In the genomic region with DNA sequence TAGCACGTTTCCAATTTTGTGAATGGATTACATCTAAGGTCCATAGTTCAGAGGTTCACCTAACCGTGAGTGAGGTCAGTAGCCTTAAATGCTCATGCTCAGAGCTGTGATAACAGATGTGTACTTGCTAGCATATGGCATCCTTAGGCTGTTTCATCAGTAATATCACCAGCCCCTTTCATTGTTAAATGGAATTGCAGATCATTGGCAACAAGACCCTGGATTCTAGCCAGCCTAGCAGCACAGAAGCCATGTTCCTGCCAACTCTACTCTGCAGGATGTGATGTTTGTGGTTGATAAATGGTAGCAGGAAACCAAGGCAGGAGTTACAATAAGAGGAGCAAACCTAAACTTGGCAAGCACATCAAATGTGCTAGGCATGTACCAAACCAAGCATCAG, we compare ENCODE assay signal across 10 mouse cellular contexts.
DNase-seq lines count a peak whose midpoint lies in the region; ATAC-seq and TF ChIP-seq lines count a peak whose summit lies in the region.
"Had no signal": no experiment of that assay in that cellular context is flagged by ENCODE, and none has a peak within 500 bp of the region (broad histone marks: within the 10 kb centered on the region; RNA-seq: fewer than 3 reads in every experiment).

No protein-coding gene starts in this region.

- no peak for TF ChIP-seq POLR2A in kidney, adult 2 months (IDR thresholded peaks at IDR 0.05; ENCODE audit: low read depth, low read length)

- TF ChIP-seq CTCF in kidney, adult 2 months (conservative IDR thresholded peaks at IDR 0.05; ENCODE audit: insufficient read depth, insufficient read length, low read depth, low read length), result no peak

- no peak overlapping the region for H3K9ac ChIP-seq in kidney, embryonic 16.5 days (replicated peaks; ENCODE audit: low read length)
- H3K9ac ChIP-seq in intestine, embryonic 15.5 days, result no peak overlapping the region

- no peak for ATAC-seq in kidney, embryonic 16.5 days (ENCODE audit: low FRiP score, low TSS enrichment)
- ATAC-seq in hematopoietic stem cell, adult 5-6 weeks (replicated peaks in 1 of 2; ENCODE audit: insufficient read depth in 1 of 2, low FRiP score in 2 of 2, low TSS enrichment in 1 of 2, low read depth in 1 of 2, poor library complexity in 2 of 2, severe bottlenecking in 2 of 2), result peak; percentile 98 to 99
- no peak for ATAC-seq in intestine, embryonic 15.5 days

- H3K27me3 ChIP-seq in kidney, adult 2 months (replicated peaks; ENCODE audit: control insufficient read depth, insufficient read depth, low read length), result no peaks in the 10 kb centered on the region
- no peaks in the 10 kb centered on the region for H3K27me3 ChIP-seq in kidney, embryonic 16.5 days (ENCODE audit: insufficient read depth, low read length)
- H3K27me3 ChIP-seq in intestine, embryonic 15.5 days (replicated peaks), result no peaks in the 10 kb centered on the region

- no peak overlapping the region for H3K27ac ChIP-seq in kidney, adult 2 months (ENCODE audit: insufficient read depth, low read depth, low read length)
- no peak overlapping the region for H3K27ac ChIP-seq in kidney, embryonic 16.5 days (ENCODE audit: low read length)
- no peak overlapping the region for H3K27ac ChIP-seq in intestine, embryonic 15.5 days

- no peaks in the 10 kb centered on the region for H3K36me3 ChIP-seq in kidney, adult 2 months (ENCODE audit: control insufficient read depth, insufficient read depth, low read length)
- H3K36me3 ChIP-seq in kidney, embryonic 16.5 days (ENCODE audit: insufficient read depth, low read length), result no peaks in the 10 kb centered on the region
- no peaks in the 10 kb centered on the region for H3K36me3 ChIP-seq in intestine, embryonic 15.5 days

- no peaks in the 10 kb centered on the region for H3K4me1 ChIP-seq in kidney, adult 2 months (ENCODE audit: control insufficient read depth, insufficient read depth, low read length)
- H3K4me1 ChIP-seq in kidney, embryonic 16.5 days (ENCODE audit: insufficient read depth, low read length), result no peaks in the 10 kb centered on the region
- no peaks in the 10 kb centered on the region for H3K4me1 ChIP-seq in intestine, embryonic 15.5 days (replicated peaks)

- intact Hi-C loops in gastrocnemius, postnatal 36 days (cut with DNase I), result no loop called here

- H3K4me3 ChIP-seq in kidney, adult 2 months (ENCODE audit: insufficient read depth, low read depth, low read length), result no peak overlapping the region
- H3K4me3 ChIP-seq in kidney, embryonic 16.5 days (ENCODE audit: low read length), result no peak overlapping the region
- no peak overlapping the region for H3K4me3 ChIP-seq in intestine, embryonic 15.5 days (replicated peaks)

- WGBS in kidney, adult 2 months, result 51% methylated on average over 2 of the region's 2 CpGs
- WGBS in kidney, embryonic 16.5 days, result 62% methylated on average over 2 of the region's 2 CpGs
- WGBS in intestine, embryonic 15.5 days, result 71% methylated on average over 2 of the region's 2 CpGs

- H3K9me3 ChIP-seq in kidney, embryonic 16.5 days (ENCODE audit: low read length), result no peaks in the 10 kb centered on the region
- H3K9me3 ChIP-seq in intestine, embryonic 15.5 days, result no peaks in the 10 kb centered on the region

- no peak overlapping the region for H3K4me2 ChIP-seq in kidney, embryonic 16.5 days (replicated peaks; ENCODE audit: low read depth, low read length)
- no peak overlapping the region for H3K4me2 ChIP-seq in intestine, embryonic 15.5 days (replicated peaks)
- H3K4me2 ChIP-seq: liver, embryonic 11.5 days had no signal

- peak; percentile 58 for DNase-seq in kidney, adult 2 months
- peak; percentile 73 to 80 for DNase-seq in cerebellum, postnatal 14 days
- peak; percentile 54 for DNase-seq in lung, postnatal 10 days
- DNase-seq in gastrocnemius, postnatal 36 days, result no peak
- DNase-seq: right cerebral cortex, postnatal 4 days; thymus, postnatal 4 days had no signal

Comparison
In these comparisons a context has a peak if more than half of its experiments do, and no peak if none do; other contexts are left out.
1. DNase-seq: peak in kidney, adult 2 months (single experiment), cerebellum, postnatal 14 days (2 of 2) and lung, postnatal 10 days (single experiment); none in gastrocnemius, postnatal 36 days (0 of 2).
2. ATAC-seq: peak in hematopoietic stem cell, adult 5-6 weeks (2 of 2); none in kidney, embryonic 16.5 days (single experiment) and intestine, embryonic 15.5 days (single experiment).